Mouse (Mus musculus) embryonic facial prominence, embryonic 14.5 days (tissue): Measurements from ENCODE around the gene Cldn10. TPM values are rescaled to one million over a fixed set of nuclear protein-coding genes. Genes with fewer than 3 reads are reported as not detected.

Experiments
- ATAC-seq: fragments of 200-750 bp; cut with Nextera tagmentation; 2 replicates; pipeline ENCODE4 v1.8.0; 2017; ENCODE audit warnings: low read depth, moderate number of reproducible peaks, moderate TSS enrichment
- DNase-seq: peaks from one replicate; pipeline ENCODE4 v3.0.0-alpha.2; 2015; ENCODE audit warnings: low spot score
- H3K27ac ChIP-seq: fragments of 300-500 bp; sonication (generic); replicated peaks from 2 replicates; pipeline ENCODE4 v1.5.1; 2014; ENCODE audit warnings: low read depth, mild to moderate bottlenecking, low read length, moderate library complexity
- H3K27me3 ChIP-seq: fragments of 300-500 bp; sonication (generic); replicated peaks from 2 replicates; pipeline ENCODE4 v1.6.1; 2014; ENCODE audit warnings: low read length; ENCODE audit not compliant: control insufficient read depth, insufficient read depth
- H3K36me3 ChIP-seq: fragments of 300-500 bp; sonication (generic); 2 replicates; pipeline ENCODE4 v1.6.1; 2014; ENCODE audit warnings: low read length, mixed read lengths; ENCODE audit not compliant: control insufficient read depth, insufficient read depth
- H3K4me1 ChIP-seq: fragments of 300-500 bp; sonication (generic); 2 replicates; pipeline ENCODE4 v1.6.1; 2014; ENCODE audit warnings: antibody characterized with exemption, low read length; ENCODE audit not compliant: control insufficient read depth, insufficient read depth
- H3K4me2 ChIP-seq: fragments of 300-500 bp; sonication (generic); 2 replicates; pipeline ENCODE4 v1.6.1; 2014; ENCODE audit warnings: low read depth, mild to moderate bottlenecking, low read length, moderate library complexity, mixed read lengths
- H3K4me3 ChIP-seq: fragments of 300-500 bp; sonication (generic); 2 replicates; pipeline ENCODE4 v1.5.1; 2014; ENCODE audit warnings: low read depth, mild to moderate bottlenecking, low read length
- H3K9ac ChIP-seq: fragments of 300-500 bp; sonication (generic); 2 replicates; pipeline ENCODE4 v1.6.1; 2014; ENCODE audit warnings: low read depth, mild to moderate bottlenecking, low read length, moderate library complexity, mixed read lengths
- H3K9me3 ChIP-seq: fragments of 300-500 bp; sonication (generic); 2 replicates; pipeline ENCODE4 v1.6.1; 2016; ENCODE audit warnings: low read length; ENCODE audit not compliant: control insufficient read depth
- WGBS: fragments of 180-500 bp; shearing (Covaris S2); extraction: QIAGEN DNeasy Blood & Tissue Kit; methylation state at CpG from one replicate; pipeline ENCODE4 v1.1.7; 2014; 5-methylcytosine and 5-hydroxymethylcytosine counted together
- polyA plus RNA-seq: library from polyadenylated mRNA; unstranded; fragments of >200 nt; fragmentation: Nextera tagmentation; extraction: Ambion mirVana; gene quantifications from 2 replicates; pipeline ENCODE4 v1.2.1, GENCODE M21; 2014

Gene Cldn10
- 6.8 and 10.9 TPM in 2 replicates for polyA plus RNA-seq

DNA sequence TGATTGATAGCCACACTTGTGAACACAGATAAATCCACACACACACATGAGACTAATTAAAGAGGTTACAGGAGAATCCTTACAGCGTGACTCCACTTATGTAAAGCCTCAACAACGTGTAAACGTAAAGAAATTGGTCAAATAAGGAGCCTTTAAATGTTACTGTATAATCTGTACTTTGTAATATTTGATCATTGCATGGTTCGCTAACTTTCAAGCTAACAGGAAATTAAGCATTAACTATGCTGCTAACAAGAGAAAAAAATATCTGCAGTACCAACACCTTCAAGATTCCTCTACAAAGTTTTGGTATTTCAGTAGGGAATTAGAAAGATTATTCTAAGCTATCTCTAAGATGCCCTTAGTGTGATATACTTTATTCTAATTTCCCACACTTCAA, at the start of gene Cldn10:
TSS of gene Cldn10 (plus strand) at position 288 of the 400 bp plus-strand sequence.
- DNase-seq (no peak), ATAC-seq (no peak)
- H3K36me3 ChIP-seq = no peaks in the 10 kb centered on the region
- no peak within 1 kb of the TSS for H3K27ac ChIP-seq
- H3K4me2 ChIP-seq = no peak within 1 kb of the TSS
- H3K4me3 ChIP-seq = no peak within 1 kb of the TSS
- no peak within 1 kb of the TSS for H3K9ac ChIP-seq
- WGBS = 67% methylated on average over 4 of the region's 4 CpGs
- H3K4me1 ChIP-seq = no peaks in the 10 kb centered on the region
- no peaks in the 10 kb centered on the region for H3K27me3 ChIP-seq
- H3K9me3 ChIP-seq = no peaks in the 10 kb centered on the region

DNA sequence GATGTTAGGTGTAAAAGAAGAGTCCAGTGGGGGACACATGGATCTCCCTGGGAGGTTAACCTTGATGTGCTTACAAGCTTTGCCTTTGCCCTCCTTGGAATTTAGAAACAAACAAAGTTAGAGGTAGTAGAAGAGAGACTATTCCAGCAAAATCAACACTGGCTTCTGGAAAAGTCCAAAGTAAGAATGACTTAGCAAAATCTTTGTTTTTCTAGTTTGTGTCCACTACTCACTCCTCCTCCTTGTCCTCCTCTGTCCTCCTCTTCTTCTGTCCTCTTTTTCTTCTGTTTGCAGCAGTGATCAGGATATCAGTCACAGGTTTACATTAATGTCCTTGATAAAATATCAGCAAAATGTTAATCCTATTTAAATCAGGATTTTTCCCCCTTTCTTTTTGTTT, 45.9 kb upstream of the Cldn10 start:
- H3K27me3 ChIP-seq = no peaks in the 10 kb centered on the region
- H3K9ac ChIP-seq = no peak overlapping the region
- no peak overlapping the region for H3K27ac ChIP-seq
- H3K4me2 ChIP-seq = no peak overlapping the region
- no peak for ATAC-seq
- H3K4me3 ChIP-seq = no peak overlapping the region
- H3K9me3 ChIP-seq = peaks cover 9% of the 10 kb centered on the region; the same call in 1 of the 2 replicates
- H3K36me3 ChIP-seq = no peaks in the 10 kb centered on the region
- no peaks in the 10 kb centered on the region for H3K4me1 ChIP-seq
- DNase-seq = no peak

DNA sequence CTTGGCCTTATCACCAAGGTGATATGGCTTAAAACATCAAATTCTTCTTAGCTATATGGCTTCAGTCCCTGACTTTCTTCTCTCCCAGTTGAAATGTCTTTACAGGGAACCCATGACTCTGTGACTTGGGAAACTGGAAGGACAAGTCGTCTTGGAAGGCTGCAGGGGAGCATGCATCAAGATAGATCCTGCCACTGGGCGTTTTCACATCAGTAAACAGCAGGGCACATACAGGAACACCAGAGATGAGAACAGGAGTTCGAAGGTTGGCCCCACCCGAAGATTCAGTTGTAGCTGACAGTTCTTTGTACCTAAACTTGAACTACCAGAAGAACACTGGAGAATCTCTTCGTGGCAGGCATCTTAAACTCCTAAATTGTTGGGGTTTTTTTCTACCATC, 44.8 kb upstream of the Cldn10 start:
- no peak for ATAC-seq
- Histone ChIP-seq H3K9me3 (peaks cover 9% of the 10 kb centered on the region; the same call in 1 of the 2 replicates), H3K4me2 (no peak overlapping the region), H3K27ac (no peak overlapping the region), H3K4me3 (no peak overlapping the region), H3K27me3 (no peaks in the 10 kb centered on the region), H3K4me1 (no peaks in the 10 kb centered on the region), H3K36me3 (no peaks in the 10 kb centered on the region), H3K9ac (no peak overlapping the region)
- no peak for DNase-seq
- WGBS = 64% methylated on average over 5 of the region's 5 CpGs

GRCm38 (mm10) chr14:118749068-118749467, 38.6 kb upstream of the Cldn10 start:
- Histone ChIP-seq H3K27ac (no peak overlapping the region), H3K4me3 (no peak overlapping the region), H3K9me3 (no peaks in the 10 kb centered on the region), H3K4me2 (no peak overlapping the region), H3K27me3 (no peaks in the 10 kb centered on the region), H3K4me1 (no peaks in the 10 kb centered on the region), H3K9ac (no peak overlapping the region), H3K36me3 (no peaks in the 10 kb centered on the region)
- WGBS = 92% methylated on average over 2 of the region's 2 CpGs
- DNase-seq (no peak), ATAC-seq (no peak)

DNA sequence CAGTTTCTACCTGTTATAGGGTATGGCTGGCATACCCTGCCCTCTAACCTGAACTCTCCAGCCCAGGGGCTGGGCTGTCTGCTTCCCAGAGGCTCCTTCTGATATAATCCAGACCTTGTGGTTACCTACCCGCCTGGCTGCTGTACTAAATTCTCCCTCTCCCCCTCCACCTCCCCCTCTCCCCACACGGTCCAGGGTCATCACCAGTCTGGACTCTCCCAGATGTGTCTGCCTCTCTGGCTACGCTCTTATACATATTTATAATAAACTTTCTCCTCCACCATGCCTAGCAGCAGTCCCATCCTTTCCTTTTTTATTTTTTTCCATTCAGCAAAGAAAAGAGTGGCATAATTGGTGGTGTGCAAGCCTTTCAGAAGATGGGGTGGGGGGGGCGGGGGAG, 38.0 kb upstream of the Cldn10 start:
- Histone ChIP-seq H3K27ac (no peak overlapping the region), H3K4me1 (no peaks in the 10 kb centered on the region), H3K9me3 (no peaks in the 10 kb centered on the region), H3K27me3 (no peaks in the 10 kb centered on the region), H3K36me3 (no peaks in the 10 kb centered on the region), H3K4me3 (no peak overlapping the region), H3K4me2 (no peak overlapping the region), H3K9ac (no peak overlapping the region)
- WGBS = 36% methylated on average over 4 of the region's 4 CpGs
- ATAC-seq = no peak
- DNase-seq = no peak

GRCm38 (mm10) chr14:118750505-118751192, 37.1 kb upstream of the Cldn10 start:
- Histone ChIP-seq H3K27me3 (no peaks in the 10 kb centered on the region), H3K9ac (no peak overlapping the region), H3K27ac (no peak overlapping the region), H3K4me1 (no peaks in the 10 kb centered on the region), H3K4me3 (no peak overlapping the region), H3K36me3 (no peaks in the 10 kb centered on the region), H3K4me2 (no peak overlapping the region), H3K9me3 (no peaks in the 10 kb centered on the region)
- DNase-seq = no peak
- no peak for ATAC-seq
- 81% methylated on average over 6 of the region's 6 CpGs for WGBS

DNA sequence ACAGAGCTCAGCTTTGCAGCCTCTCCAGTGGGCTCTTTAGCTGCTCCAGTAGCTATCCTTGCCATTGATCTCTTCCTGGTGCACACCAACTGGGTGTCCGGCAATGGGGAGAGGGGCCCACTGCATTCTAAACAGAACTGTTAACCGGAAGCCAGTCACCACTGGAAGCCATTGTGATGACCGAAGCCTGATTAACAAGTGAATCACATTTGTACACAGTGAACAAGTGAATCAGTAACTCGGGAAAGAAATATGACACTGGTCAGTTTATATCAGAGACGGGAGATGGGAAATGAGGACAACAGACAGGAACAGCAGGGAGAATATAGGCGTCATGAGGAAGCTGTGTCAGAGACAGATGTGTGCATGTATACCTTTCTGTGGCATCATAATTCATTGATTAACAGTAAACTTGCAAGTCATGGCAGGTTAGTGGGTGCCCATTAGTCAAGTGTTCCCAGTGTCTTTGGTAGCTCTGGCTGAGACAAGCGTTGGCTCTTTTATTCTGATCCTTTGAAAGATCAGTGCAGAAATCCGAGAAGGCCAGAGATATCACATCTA, 36.4 kb upstream of the Cldn10 start:
- ATAC-seq = no peak
- no peak overlapping the region for H3K27ac ChIP-seq
- no peak overlapping the region for H3K9ac ChIP-seq
- H3K9me3 ChIP-seq = no peaks in the 10 kb centered on the region
- no peak overlapping the region for H3K4me2 ChIP-seq
- DNase-seq = no peak
- H3K36me3 ChIP-seq = no peaks in the 10 kb centered on the region
- H3K4me1 ChIP-seq = no peaks in the 10 kb centered on the region
- H3K4me3 ChIP-seq = no peak overlapping the region
- 77% methylated on average over 8 of the region's 8 CpGs for WGBS
- H3K27me3 ChIP-seq = no peaks in the 10 kb centered on the region

- no peak overlapping the region for H3K27ac ChIP-seq
- H3K27me3 ChIP-seq = no peaks in the 10 kb centered on the region
- no peak overlapping the region for H3K9ac ChIP-seq
- no peaks in the 10 kb centered on the region for H3K4me1 ChIP-seq
- H3K4me2 ChIP-seq = no peak overlapping the region
- H3K9me3 ChIP-seq = no peaks in the 10 kb centered on the region
- no peaks in the 10 kb centered on the region for H3K36me3 ChIP-seq
- 79% methylated on average over 4 of the region's 4 CpGs for WGBS
- DNase-seq (no peak), ATAC-seq (no peak)
- H3K4me3 ChIP-seq = no peak overlapping the region
Measured at GRCm38 (mm10) chr14:118756015-118756414, 31.7 kb upstream of the Cldn10 start.

DNA sequence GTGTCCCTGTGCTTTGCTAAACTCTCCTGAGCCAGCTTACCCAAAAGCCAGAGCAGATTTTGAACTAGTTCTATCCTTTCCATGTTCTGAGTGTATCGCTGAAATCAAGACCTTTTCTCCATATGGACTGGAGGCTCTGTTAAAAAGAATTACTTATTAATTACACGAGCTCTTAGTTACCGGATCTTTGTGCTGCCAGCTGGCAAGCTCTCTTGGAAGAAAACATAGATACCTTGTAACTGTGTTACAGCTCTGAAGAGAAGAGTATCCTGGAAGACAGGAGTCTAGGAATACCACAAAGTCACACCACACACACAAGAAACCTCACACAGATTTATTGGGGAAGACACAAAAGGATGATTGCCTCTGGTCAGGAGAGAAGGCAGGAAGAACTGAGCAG, 31.1 kb upstream of the Cldn10 start:
- H3K36me3 ChIP-seq = no peaks in the 10 kb centered on the region
- H3K27me3 ChIP-seq = no peaks in the 10 kb centered on the region
- H3K27ac ChIP-seq = no peak overlapping the region
- H3K9me3 ChIP-seq = no peaks in the 10 kb centered on the region
- no peak overlapping the region for H3K4me3 ChIP-seq
- 68% methylated on average over 3 of the region's 3 CpGs for WGBS
- no peak overlapping the region for H3K4me2 ChIP-seq
- DNase-seq (no peak), ATAC-seq (no peak)
- no peak overlapping the region for H3K9ac ChIP-seq
- H3K4me1 ChIP-seq = no peaks in the 10 kb centered on the region
